ENCODE assay signal across 15 mouse cellular contexts in the genomic region with DNA sequence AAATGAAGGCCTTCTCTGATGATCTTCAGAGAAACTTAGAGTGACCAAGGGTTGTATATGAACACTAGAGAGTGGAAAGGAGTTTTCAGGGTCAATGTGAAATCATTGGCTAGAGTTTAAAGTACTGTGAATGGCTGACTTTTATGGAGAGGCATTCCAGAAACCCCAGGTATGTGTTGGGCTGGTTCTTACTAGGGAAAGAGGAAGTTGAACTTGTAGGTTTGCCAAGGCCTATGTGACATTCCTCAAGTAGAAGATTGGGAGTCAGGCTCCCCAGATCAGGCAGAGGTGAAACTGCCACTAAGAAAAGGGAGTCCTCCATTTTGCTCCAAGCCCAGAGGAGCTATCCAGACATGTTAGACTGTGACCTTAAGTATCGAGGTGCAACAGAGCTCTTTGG.
"Had no signal": no experiment of that assay in that cellular context is flagged by ENCODE, and none has a peak within 500 bp of the region (broad histone marks: within the 10 kb centered on the region; RNA-seq: fewer than 3 reads in every experiment).

No protein-coding gene starts in this region.

- H3K9ac ChIP-seq: hindbrain, embryonic 14.5 days; limb, embryonic 12.5 days; liver, embryonic 13.5 days; liver, postnatal 0 days; midbrain, embryonic 15.5 days; neural tube, embryonic 12.5 days had no signal

- H3K4me3 ChIP-seq: limb, embryonic 12.5 days; liver, embryonic 13.5 days; megakaryocyte, embryonic 14.5 days; midbrain, embryonic 15.5 days; neural tube, embryonic 12.5 days had no signal

- H3K27ac ChIP-seq: hindbrain, embryonic 14.5 days; limb, embryonic 12.5 days; liver, embryonic 13.5 days; macrophage; midbrain, embryonic 15.5 days; neural tube, embryonic 12.5 days; stomach, postnatal 0 days had no signal

- H3K36me3 ChIP-seq: limb, embryonic 12.5 days; liver, embryonic 13.5 days; midbrain, embryonic 15.5 days; neural tube, embryonic 12.5 days had no signal

- ATAC-seq: inflammation-experienced regulatory T-cells, adult 6 months; intestine, postnatal 0 days; liver, postnatal 0 days; midbrain, embryonic 15.5 days had no signal

- DNase-seq: liver; liver, embryonic 13.5 days; liver, postnatal 0 days; thymus, adult 18-20 months; thymus, postnatal 25 days had no signal

- H3K9me3 ChIP-seq: liver, embryonic 13.5 days; midbrain, embryonic 15.5 days; neural tube, embryonic 12.5 days had no signal

- H3K4me2 ChIP-seq: hindbrain, embryonic 14.5 days; limb, embryonic 12.5 days; liver, embryonic 13.5 days; midbrain, embryonic 11.5 days; midbrain, embryonic 15.5 days; neural tube, embryonic 12.5 days had no signal

- H3K27me3 ChIP-seq: liver, embryonic 13.5 days; midbrain, embryonic 15.5 days; neural tube, embryonic 12.5 days had no signal

- H3K4me1 ChIP-seq: limb, embryonic 12.5 days; liver, embryonic 13.5 days; megakaryocyte, embryonic 14.5 days had no signal
